Mouse (Mus musculus): ENCODE results near the gene Atr.

Atr gene

GRCm38 (mm10) chr9:95857414-95858026, at the start of gene Atr:
Atr (plus strand) TSS chr9:95857597.
- DNase-seq, result peak; percentile 97

- DNase-seq, result no peak
Measured at GRCm38 (mm10) chr9:95809596-95809995, 47.8 kb upstream of the Atr start.

GRCm38 (mm10) chr9:95811817-95812216, 45.6 kb upstream of the Atr start:
- no peak for DNase-seq

DNA sequence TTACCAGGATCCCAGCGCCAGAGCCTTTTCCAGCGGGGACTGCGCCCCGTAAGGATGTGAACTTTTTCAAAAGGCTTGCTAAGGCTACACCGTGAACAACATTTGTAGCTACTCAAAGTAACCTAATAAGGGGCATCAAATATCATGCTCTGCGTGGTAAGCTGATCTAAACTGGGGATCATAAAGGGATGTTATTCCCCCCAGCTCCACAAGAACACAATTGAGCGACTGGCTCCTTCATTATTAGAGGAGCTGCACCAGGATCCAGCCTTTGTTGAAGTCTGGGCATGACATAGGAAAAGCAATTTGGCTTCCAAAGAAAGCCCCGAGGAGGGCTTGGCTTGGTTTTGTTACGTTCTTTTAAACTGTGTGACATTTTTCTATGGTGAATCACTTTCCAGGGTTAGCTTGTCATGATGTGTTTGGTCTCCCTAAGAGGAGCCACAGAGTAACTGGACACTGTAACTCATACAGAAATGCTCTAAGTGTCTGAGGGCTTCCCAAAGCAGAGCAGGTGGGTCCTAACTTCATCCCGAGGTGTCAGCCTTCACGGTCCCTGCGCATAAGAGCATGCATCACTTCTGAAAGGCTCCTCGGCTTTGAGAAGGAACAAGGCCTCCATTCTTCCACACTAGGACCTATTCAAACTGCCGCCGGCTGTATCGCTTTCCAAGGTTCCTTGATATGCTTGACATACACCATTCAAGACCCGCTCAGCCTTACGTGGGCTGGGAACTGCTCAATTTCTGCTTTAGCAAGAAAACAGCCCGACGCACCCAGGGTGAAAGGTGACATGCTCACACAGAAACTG, 43.5 kb upstream of the Atr start:
- DNase-seq, result no peak

DNA sequence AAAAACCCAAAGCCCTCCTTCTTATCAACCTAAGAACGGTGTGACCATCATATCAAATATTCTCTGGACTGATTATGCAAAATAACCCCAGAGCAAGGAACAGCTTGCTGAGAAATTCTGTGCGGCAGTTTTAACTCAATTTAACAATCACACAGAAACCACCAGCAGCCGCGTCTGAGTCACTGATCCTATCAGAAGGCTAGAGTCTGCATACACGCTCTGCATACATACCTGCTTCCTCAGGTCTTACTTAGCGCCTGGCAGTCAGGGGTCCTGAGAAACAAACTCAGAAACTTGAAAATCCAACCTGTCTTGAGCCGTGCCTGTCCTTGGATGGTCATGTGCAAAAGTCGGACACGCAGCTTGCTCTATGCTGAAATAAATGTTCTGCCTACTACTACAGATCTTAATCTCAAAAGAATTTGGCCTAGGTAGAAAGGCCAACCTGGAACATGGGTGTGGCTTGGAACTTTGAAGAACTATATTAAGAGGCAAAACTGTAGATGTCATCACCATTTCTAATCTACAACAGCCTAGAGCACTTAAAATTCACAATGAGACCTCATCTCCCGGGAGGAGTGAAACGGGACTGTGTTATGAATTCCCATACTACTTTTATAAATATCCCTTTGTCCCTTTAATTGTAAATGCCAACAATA, 42.3 kb upstream of the Atr start:
- DNase-seq, result no peak

DNA sequence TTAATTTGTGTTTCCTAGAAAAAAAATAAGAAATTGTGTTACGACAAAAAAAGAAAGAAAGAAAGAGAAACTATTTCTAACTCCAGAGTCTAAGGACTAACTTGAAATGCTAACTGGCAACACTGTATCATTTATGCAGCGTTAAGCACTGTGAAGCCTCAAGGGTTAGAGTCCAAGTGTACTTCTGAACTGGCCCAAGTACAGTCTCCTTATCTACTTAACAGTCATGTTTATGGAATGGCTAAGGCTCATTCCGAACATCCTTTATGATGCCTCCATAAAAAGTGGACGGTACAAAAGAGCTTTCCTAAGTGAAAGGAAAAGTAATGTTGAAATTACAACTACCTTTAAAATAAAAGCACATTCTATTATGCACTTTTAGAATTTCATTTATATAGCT, 41.7 kb upstream of the Atr start:
- DNase-seq, result no peak

DNA sequence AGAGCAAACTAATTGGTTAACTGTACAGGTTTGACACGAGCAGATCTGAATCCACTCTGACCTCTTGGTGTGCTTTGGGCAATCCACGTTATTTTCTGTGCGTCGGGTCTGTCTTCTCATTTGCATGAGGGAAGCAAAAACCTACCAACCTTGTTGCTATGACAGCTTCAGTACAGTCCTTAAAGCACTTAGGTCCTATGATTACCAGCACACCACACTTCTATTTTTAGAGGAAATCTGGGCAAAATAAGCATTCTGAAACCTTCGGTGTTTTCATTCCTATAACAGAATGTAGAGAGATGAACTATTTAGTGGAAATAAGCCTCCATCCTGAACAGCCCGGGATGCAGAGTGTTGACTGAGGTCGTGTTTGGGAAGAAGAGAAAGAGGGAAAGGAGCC, 34.9 kb upstream of the Atr start:
- no peak for DNase-seq

DNA sequence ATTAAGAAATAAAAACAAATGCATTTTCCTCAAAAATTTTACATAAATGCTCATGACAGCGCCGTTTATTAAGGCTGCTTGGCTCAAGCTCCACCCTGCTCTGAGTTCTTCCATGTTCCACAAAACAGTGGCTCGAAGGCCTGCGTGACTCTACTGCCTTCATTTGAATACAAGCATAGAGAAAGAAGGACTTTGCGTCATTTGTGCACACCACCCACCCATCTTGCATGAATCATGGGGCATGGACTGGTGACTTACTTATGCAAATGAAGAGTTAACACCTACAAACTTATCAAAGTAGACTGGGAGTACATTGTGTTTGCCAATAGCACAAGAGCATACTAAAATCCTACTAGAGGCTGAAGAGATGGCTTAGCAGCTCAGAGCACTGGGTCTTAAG, 29.8 kb upstream of the Atr start:
- DNase-seq, result no peak

- no peak for DNase-seq
Measured at GRCm38 (mm10) chr9:95832758-95833157, 24.6 kb upstream of the Atr start.

DNA sequence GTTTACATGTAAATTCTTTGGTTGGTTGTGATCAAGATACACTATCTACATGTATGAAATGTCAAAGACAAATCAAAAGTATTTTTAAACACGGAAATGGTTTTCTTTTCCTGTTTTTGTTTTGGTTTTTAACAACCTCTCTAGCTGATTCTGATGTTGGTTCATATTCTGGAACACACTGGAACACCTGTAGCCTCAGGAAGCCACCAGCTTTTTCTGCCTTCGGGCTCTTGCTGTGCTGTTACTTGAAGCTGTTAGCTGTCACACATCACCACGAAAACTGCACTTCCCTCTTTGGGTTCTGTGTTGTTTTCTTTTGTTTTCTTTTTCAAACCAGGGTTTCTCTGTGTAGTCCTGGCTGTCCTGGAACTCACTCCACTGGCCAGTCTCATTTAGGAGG, 22.6 kb upstream of the Atr start:
- DNase-seq, result no peak

DNA sequence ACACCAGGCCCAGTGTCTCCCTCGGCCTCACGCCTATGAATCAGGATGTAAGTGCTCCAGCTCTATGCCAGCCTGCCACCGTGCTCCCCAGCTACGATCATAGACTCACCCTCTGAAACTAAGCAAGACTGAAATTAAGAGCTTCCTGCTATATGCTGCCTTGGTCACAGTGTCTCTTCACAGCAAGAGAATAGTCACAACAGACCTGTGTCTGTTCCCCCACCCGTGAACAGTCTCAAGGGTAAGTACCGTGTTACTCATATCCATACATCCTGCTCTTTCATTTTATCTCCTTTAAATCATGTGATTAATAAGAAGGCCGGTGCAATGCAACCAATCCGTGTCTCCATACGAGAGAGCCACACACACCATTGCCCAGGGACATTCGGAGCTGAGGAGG, 21.7 kb upstream of the Atr start:
- no peak for DNase-seq

- no peak for DNase-seq
Measured at GRCm38 (mm10) chr9:95839424-95839823, 18.0 kb upstream of the Atr start.

- DNase-seq, result peak; percentile 92
Measured at GRCm38 (mm10) chr9:95844825-95845460, 12.5 kb upstream of the Atr start, which contains the start of gene Pls1. Pls1 (minus strand) TSS chr9:95845311.

DNA sequence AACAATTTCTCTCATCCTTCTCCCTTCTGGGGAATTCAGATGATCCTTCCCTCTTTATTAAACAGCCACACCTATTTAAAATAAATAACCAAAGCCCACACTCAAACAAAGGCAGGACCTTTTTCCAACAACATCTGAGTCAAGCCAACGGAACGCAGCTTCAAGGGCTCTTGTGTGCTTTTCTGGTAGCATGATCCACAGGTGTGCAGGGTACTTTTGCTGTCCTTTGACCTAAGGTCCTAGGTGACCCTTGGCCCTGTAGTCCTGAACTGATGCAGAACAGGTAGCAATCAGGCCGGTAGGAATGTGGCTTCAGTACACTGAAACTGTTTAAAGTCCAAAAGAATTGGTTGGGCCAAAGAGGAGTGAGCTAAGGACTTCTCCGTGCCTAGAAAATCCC, 11.7 kb upstream of the Atr start:
- DNase-seq, result no peak

- no peak for DNase-seq
Measured at GRCm38 (mm10) chr9:95851671-95852070, 5.7 kb upstream of the Atr start.

GRCm38 (mm10) chr9:95852896-95853295, 4.5 kb upstream of the Atr start:
- peak; percentile 87 for DNase-seq

DNA sequence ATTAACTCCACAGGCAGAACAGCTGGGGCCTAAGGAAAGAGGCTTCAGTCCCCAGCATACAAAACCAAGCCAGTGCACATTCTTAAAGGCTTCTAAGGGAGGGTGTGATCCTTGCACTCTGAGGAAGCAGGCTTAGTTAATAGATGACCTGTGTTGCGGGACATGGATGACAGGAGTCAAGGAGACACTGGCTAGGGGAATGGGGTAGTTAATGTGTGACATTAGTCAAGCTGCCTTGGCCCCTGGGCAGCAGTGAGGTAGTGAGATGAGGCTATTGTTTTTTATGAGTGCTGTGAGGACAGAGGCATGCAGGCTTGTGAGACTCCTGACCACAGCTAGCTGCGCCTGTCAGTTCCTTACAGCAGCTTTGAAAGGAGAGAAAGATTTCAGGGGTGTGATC, 2.5 kb upstream of the Atr start:
- DNase-seq, result no peak

- DNase-seq, result no peak
Measured at GRCm38 (mm10) chr9:95856004-95856403, 1.4 kb upstream of the Atr start.

- DNase-seq, result peak; percentile 66
Measured at GRCm38 (mm10) chr9:95858027-95858570, 702 bp downstream of the Atr start.

- DNase-seq, result no peak
Measured at GRCm38 (mm10) chr9:95878246-95878645, 20.8 kb downstream of the Atr start.

DNA sequence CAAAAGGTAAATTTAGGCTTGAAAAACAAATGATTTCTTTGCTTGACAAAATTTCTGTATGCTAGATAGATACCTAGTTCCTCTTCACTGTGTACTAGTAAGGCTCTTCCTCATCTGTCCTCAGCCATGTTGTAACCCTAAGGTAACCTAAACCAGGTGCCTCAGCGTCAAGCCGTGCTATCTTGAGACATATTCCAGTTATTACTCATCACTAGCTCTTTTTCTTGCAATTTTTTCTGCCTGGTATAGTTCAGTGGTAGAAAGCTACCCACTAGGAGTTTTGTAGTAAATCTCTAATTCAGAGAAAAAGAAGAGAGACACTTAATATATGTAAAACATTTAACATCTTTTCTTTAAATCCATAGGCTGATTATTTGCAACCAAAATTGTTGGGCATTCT, 25.4 kb downstream of the Atr start:
- DNase-seq, result no peak

DNA sequence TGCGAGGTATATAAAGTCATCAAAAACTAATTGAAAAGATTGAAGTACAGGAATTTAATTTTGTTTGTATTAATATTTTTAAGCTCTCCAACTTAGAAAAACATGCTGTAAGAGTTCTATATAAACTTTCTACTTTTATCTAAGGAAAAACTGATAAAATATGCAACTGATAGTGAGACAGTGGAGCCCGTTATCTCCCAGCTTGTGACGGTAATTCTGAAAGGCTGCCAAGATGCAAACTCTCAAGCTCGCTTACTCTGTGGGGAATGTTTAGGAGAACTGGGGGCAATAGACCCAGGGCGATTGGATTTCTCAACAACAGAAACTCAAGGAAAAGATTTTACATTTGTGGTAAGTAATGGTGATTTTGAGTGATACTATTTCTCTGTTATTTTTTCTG, 40.0 kb downstream of the Atr start:
- DNase-seq, result no peak

- DNase-seq, result no peak
Measured at GRCm38 (mm10) chr9:95932855-95933254, 75.5 kb downstream of the Atr start.
